Mouse (Mus musculus) lung, postnatal 0 days (tissue): Measurements from ENCODE around the gene Grm4. TPM values are rescaled to one million over a fixed set of nuclear protein-coding genes. Genes with fewer than 3 reads are reported as not detected.
A peak's percentile ranks its signal among the peaks of the same experiment; 100 is the strongest.

Experiments
- ATAC-seq: fragments of 200-750 bp; cut with Nextera tagmentation; 2 replicates; pipeline ENCODE4 v1.8.0; 2017; ENCODE audit warnings: moderate library complexity
- DNase-seq: peaks from one replicate; pipeline ENCODE4 v3.0.0-alpha.2; 2016; ENCODE audit warnings: low spot score
- H3K27ac ChIP-seq: fragments of 300-500 bp; sonication (generic); 2 replicates; pipeline ENCODE4 v1.5.1; 2014; ENCODE audit warnings: antibody characterized with exemption, mild to moderate bottlenecking, low read length, mixed read lengths
- H3K27me3 ChIP-seq: fragments of 300-500 bp; sonication (generic); replicated peaks from 2 replicates; pipeline ENCODE4 v1.6.1; 2014; ENCODE audit warnings: low read length, mixed read lengths; ENCODE audit not compliant: insufficient read depth
- H3K36me3 ChIP-seq: fragments of 300-500 bp; sonication (generic); 2 replicates; pipeline ENCODE4 v1.6.1; 2014; ENCODE audit warnings: low read length, mixed read lengths; ENCODE audit not compliant: insufficient read depth
- H3K4me1 ChIP-seq: fragments of 300-500 bp; sonication (generic); 2 replicates; pipeline ENCODE4 v1.6.1; 2014; ENCODE audit warnings: antibody characterized with exemption, low read depth, low read length, mixed read lengths; ENCODE audit not compliant: insufficient read depth
- H3K4me2 ChIP-seq: fragments of 300-500 bp; sonication (generic); replicated peaks from 2 replicates; pipeline ENCODE4 v1.6.1; 2014; ENCODE audit warnings: low read depth, mild to moderate bottlenecking, low read length, moderate library complexity, mixed read lengths
- H3K4me3 ChIP-seq: fragments of 300-500 bp; sonication (generic); 2 replicates; pipeline ENCODE4 v1.5.1; 2014; ENCODE audit warnings: low read depth, low read length
- H3K9ac ChIP-seq: fragments of 300-500 bp; sonication (generic); replicated peaks from 2 replicates; pipeline ENCODE4 v1.6.1; 2014; ENCODE audit warnings: low read depth, mild to moderate bottlenecking
- H3K9me3 ChIP-seq: fragments of 300-500 bp; sonication (generic); 2 replicates; pipeline ENCODE4 v1.6.1; 2016; ENCODE audit warnings: low read length, mixed read lengths
- CTCF ChIP-seq: IDR thresholded peaks from 2 replicates; pipeline ENCODE4 v1.5.1; 2016; ENCODE audit warnings: antibody characterized with exemption, mild to moderate bottlenecking
- EP300 ChIP-seq: IDR thresholded peaks from 2 replicates; pipeline ENCODE4 v1.6.1; 2016; ENCODE audit warnings: antibody characterized with exemption, mild to moderate bottlenecking, control low read depth
- WGBS: fragments of 180-500 bp; shearing (Covaris S2); extraction: QIAGEN DNeasy Blood & Tissue Kit; methylation state at CpG from one replicate; pipeline ENCODE4 v1.1.7; 2014; 5-methylcytosine and 5-hydroxymethylcytosine counted together
- polyA plus RNA-seq: library from polyadenylated mRNA; unstranded; fragments of >200 nt; fragmentation: Nextera tagmentation; extraction: Ambion mirVana; gene quantifications from 2 replicates; pipeline ENCODE4 v1.2.1, GENCODE M21; 2015

Grm4 gene
- polyA plus RNA-seq, 1 experiment from 2014 or later: not detected

DNA sequence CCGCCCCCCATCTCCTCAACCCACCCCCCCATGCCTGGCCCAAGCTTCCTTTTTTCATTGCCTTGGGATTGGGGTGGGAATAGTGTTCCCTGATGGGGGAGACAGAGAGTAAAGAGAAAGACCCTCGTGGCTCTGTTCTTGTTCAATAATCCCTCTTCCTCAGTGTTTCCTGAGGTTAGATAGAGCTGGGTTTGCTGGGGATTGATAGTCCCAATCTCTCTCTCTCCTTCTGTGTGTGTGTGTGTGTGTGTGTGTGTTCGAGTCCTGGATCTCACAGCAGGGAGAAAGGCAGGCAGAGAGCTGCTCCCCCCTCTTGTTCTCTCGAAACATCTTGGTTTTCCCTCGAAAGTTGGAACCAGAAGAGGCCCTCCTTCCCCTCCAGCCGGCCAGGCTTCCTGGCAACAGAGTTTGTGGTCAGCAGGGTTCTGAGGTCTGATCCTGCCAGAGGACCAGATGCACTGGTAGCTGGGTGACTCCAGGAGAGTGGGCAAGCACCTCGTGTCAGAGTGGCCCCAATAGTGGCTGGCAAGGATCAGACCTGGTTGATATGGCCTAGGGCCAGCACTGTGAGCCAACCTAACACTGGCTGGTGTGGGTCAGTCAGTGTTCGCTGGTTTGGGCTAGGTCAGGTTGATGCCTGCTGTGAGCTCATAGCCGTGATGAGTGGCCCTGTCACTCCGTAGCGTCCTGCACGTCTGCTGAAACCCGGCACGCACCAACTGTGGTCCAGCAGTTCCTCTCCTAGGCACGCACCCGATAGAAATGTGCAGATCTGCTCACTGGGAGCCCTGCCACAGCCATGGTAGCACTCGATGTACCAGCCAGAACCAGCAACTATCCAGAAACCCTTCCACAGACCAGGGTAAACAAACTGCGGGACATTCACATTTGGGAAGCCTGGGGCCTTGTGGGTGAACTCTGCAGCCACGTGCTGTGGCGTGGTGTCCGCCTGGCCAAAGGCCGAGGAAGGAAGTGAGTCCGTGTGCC, 31.3 kb upstream of the Grm4 start:
- no peaks in the 10 kb centered on the region for H3K27me3 ChIP-seq
- DNase-seq (no peak), ATAC-seq (no peak)
- 74% methylated on average over 23 of the region's 23 CpGs for WGBS
- TF ChIP-seq EP300 (no peak), CTCF (no peak)
- no peaks in the 10 kb centered on the region for H3K9me3 ChIP-seq
- no peak overlapping the region for H3K27ac ChIP-seq
- no peaks in the 10 kb centered on the region; the same call in 1 of the 2 replicates for H3K4me1 ChIP-seq
- no peak overlapping the region for H3K4me3 ChIP-seq
- no peaks in the 10 kb centered on the region for H3K36me3 ChIP-seq
- H3K9ac ChIP-seq: no peak overlapping the region
- no peak overlapping the region for H3K4me2 ChIP-seq

GRCm38 (mm10) chr17:27551393-27551940, 30.3 kb upstream of the Grm4 start:
- Histone ChIP-seq H3K9me3 (no peaks in the 10 kb centered on the region), H3K27me3 (no peaks in the 10 kb centered on the region), H3K36me3 (no peaks in the 10 kb centered on the region), H3K4me2 (no peak overlapping the region), H3K9ac (no peak overlapping the region), H3K27ac (no peak overlapping the region), H3K4me3 (no peak overlapping the region), H3K4me1 (no peaks in the 10 kb centered on the region)
- TF ChIP-seq EP300 (no peak), CTCF (no peak)
- WGBS: 64% methylated on average over 10 of the region's 10 CpGs
- DNase-seq: no peak
- ATAC-seq: no peak

GRCm38 (mm10) chr17:27549234-27549633, 28.0 kb upstream of the Grm4 start:
- no peak for DNase-seq
- Histone ChIP-seq H3K36me3 (no peaks in the 10 kb centered on the region), H3K4me1 (no peaks in the 10 kb centered on the region), H3K27ac (no peak overlapping the region), H3K9me3 (no peaks in the 10 kb centered on the region), H3K4me2 (no peak overlapping the region), H3K9ac (no peak overlapping the region), H3K4me3 (no peak overlapping the region), H3K27me3 (no peaks in the 10 kb centered on the region)
- 65% methylated on average over 8 of the region's 8 CpGs for WGBS
- ATAC-seq: no peak
- no peak for TF ChIP-seq CTCF
- TF ChIP-seq EP300: no peak

DNA sequence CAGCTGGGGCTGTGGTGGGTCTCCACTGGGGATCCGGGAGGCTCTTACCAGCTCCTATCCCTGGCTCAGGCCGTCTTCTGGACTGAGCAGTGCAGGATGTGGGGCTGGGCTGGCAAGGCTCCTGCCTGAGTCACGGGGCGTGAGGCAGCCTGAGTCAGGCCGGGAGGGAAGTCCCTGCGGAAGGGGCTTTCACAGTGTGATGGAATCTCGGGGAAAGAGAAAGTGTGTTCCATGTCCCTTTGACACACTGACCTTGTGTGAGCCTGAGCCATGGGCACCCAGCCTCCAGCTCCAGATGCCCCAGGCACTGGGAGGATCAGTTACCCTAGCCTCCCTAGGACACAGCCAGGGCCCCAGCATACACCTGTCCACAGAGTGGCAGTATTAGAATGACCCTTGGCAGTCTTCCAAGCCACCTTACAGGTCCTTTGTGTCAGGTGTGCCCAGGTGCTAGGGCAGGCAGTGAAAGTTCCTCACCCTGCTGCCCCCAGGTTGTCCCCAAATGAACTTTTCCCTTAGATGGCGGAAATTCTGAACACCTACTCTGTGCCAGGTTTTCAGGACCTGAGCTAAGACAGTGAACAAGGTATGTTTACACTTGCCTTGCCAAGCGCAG, 26.2 kb upstream of the Grm4 start:
- Histone ChIP-seq H3K4me2 (no peak overlapping the region), H3K9ac (no peak overlapping the region), H3K9me3 (no peaks in the 10 kb centered on the region), H3K4me3 (no peak overlapping the region), H3K27me3 (no peaks in the 10 kb centered on the region), H3K36me3 (no peaks in the 10 kb centered on the region), H3K27ac (no peak overlapping the region), H3K4me1 (no peaks in the 10 kb centered on the region)
- peak; percentile 72 for ATAC-seq
- no peak for TF ChIP-seq EP300
- no peak for TF ChIP-seq CTCF
- 43% methylated on average over 9 of the region's 9 CpGs for WGBS
- peak; percentile 40 for DNase-seq

GRCm38 (mm10) chr17:27546574-27547085, 25.4 kb upstream of the Grm4 start:
- Histone ChIP-seq H3K9ac (no peak overlapping the region), H3K4me3 (no peak overlapping the region), H3K27me3 (no peaks in the 10 kb centered on the region), H3K36me3 (no peaks in the 10 kb centered on the region), H3K9me3 (no peaks in the 10 kb centered on the region), H3K27ac (no peak overlapping the region), H3K4me1 (no peaks in the 10 kb centered on the region), H3K4me2 (no peak overlapping the region)
- TF ChIP-seq CTCF (no peak), EP300 (no peak)
- no peak for DNase-seq
- 55% methylated on average over 7 of the region's 7 CpGs for WGBS
- ATAC-seq: no peak

DNA sequence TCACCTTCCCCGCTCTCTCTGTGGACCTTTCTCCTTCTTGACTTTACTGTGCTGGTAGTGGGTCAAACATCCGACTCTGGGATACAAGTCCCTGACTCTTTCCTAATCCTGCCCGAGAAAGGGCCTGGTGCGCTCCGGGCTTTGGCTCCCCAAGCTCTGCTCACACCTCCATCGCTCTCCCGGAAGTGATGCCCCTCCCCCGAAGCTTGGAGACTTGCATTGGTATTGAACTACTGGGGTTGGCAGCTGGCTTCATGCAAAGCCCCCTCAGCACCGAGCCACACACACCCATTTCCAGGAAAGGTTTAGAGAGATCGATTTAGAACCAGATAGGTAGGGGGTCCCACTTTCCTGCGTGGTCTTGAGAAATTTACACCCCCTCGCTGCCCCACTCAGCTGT, 24.8 kb upstream of the Grm4 start:
- WGBS: 44% methylated on average over 12 of the region's 12 CpGs
- Histone ChIP-seq H3K27ac (no peak overlapping the region), H3K4me3 (no peak overlapping the region), H3K4me1 (no peaks in the 10 kb centered on the region), H3K9ac (no peak overlapping the region), H3K4me2 (no peak overlapping the region), H3K27me3 (no peaks in the 10 kb centered on the region), H3K9me3 (no peaks in the 10 kb centered on the region), H3K36me3 (no peaks in the 10 kb centered on the region)
- ATAC-seq: no peak
- TF ChIP-seq CTCF (no peak), EP300 (no peak)
- DNase-seq: no peak
